In genomic region chr11:120697741-120698140, GRCm38 (mm10) we compare ENCODE assay signal across 9 mouse cellular contexts. TPM values are rescaled to one million over a fixed set of nuclear protein-coding genes. Genes with fewer than 3 reads are reported as not detected.
DNase-seq lines count a peak whose midpoint lies in the region; ATAC-seq lines count a peak whose summit lies in the region.
"Had no signal": no experiment of that assay in that cellular context is flagged by ENCODE, and none has a peak within 500 bp of the region (broad histone marks: within the 10 kb centered on the region; RNA-seq: fewer than 3 reads in every experiment).

No protein-coding gene starts in this region.

- DNase-seq in adrenal gland, adult (ENCODE audit: inconsistent age in 2 of 2, low spot score in 1 of 2): peak; percentile 89 to 93
- DNase-seq in adrenal gland, postnatal 4 days (ENCODE audit: low spot score in 2 of 2): no peak
- peak; percentile 28 to 58 for DNase-seq in urinary bladder, postnatal 36 days (ENCODE audit: low spot score in 2 of 2)
- no peak for DNase-seq in urinary bladder, postnatal 4 days (ENCODE audit: low spot score in 2 of 2)
- peak; percentile 40 to 54 for DNase-seq in heart, postnatal 36 days
- DNase-seq in left cerebral cortex, adult 11 months (ENCODE audit: low spot score): no peak
- DNase-seq in left cerebral cortex, postnatal 25 days (ENCODE audit: low spot score in 2 of 2): no peak

- no peak for ATAC-seq in midbrain, embryonic 13.5 days

- 68% methylated on average over 10 of the region's 10 CpGs for WGBS in midbrain, embryonic 13.5 days

- no peaks in the 10 kb centered on the region for H3K9me3 ChIP-seq in midbrain, embryonic 13.5 days

- peaks cover 20% of the 10 kb centered on the region for H3K4me1 ChIP-seq in midbrain, embryonic 13.5 days (replicated peaks)

- H3K4me3 ChIP-seq in midbrain, embryonic 13.5 days (replicated peaks): no peak overlapping the region

- no peak overlapping the region for H3K4me2 ChIP-seq in midbrain, embryonic 13.5 days (replicated peaks)

- peaks cover 75% of the 10 kb centered on the region for H3K36me3 ChIP-seq in midbrain, embryonic 13.5 days

- H3K9ac ChIP-seq in midbrain, embryonic 13.5 days (replicated peaks): no peak overlapping the region

- intact Hi-C loops in heart, postnatal 36 days (cut with DNase I): no loop called here
- intact Hi-C loops in left cerebral cortex, postnatal 25 days (cut with DNase I): no loop called here

- no peaks in the 10 kb centered on the region for H3K27me3 ChIP-seq in midbrain, embryonic 13.5 days

- H3K27ac ChIP-seq in midbrain, embryonic 13.5 days: no peak overlapping the region
- H3K27ac ChIP-seq: macrophage had no signal

RNA-seq across cellular contexts. Expression of gene Cenpx, which starts 15.8 kb away (rescaled TPM):
- total RNA-seq in adrenal gland, postnatal 4 days (2021): 10 to 100 TPM; 49.5 to 52.5 TPM
- 10 to 100 TPM; 33.1 to 38.3 TPM for total RNA-seq in heart, postnatal 36 days (2021)
- polyA plus RNA-seq in midbrain, embryonic 13.5 days (2015; fragmentation: Nextera tagmentation; extraction: Ambion mirVana): 99.9 and 112 TPM in 2 replicates
- 10 to 100 TPM; 18.0 to 22.7 TPM for total RNA-seq in left cerebral cortex, postnatal 25 days (2021)

RNA-seq across cellular contexts. Expression of gene Lrrc45, which starts 16.0 kb away (rescaled TPM):
- 10 to 100 TPM; 44.2 to 44.8 TPM for total RNA-seq in adrenal gland, postnatal 4 days (2021)
- 1 to 10 TPM; 5.3 to 7.0 TPM for total RNA-seq in heart, postnatal 36 days (2021)
- 60.6 and 71.8 TPM in 2 replicates for polyA plus RNA-seq in midbrain, embryonic 13.5 days (2015; fragmentation: Nextera tagmentation; extraction: Ambion mirVana)
- 10 to 100 TPM; 50.4 to 60.0 TPM for total RNA-seq in left cerebral cortex, postnatal 25 days (2021)

RNA-seq across cellular contexts. Expression of gene Rac3, which starts 23.5 kb away (rescaled TPM):
- total RNA-seq in adrenal gland, postnatal 4 days (2021): 10 to 100 TPM; 12.7 to 17.4 TPM
- total RNA-seq in heart, postnatal 36 days (2021): 1 to 10 TPM in 1 of 2 experiments, under 1 TPM in 1; 0.36 to 1.6 TPM
- polyA plus RNA-seq in midbrain, embryonic 13.5 days (2015; fragmentation: Nextera tagmentation; extraction: Ambion mirVana): 206 and 218 TPM in 2 replicates
- 10 to 100 TPM; 39.4 to 41.0 TPM for total RNA-seq in left cerebral cortex, postnatal 25 days (2021)

RNA-seq across cellular contexts. Expression of gene Aspscr1, which starts 25.0 kb away (rescaled TPM):
- total RNA-seq in adrenal gland, postnatal 4 days (2021): 100 to 1,000 TPM; 108 to 110 TPM
- 10 to 100 TPM; 42.2 to 43.0 TPM for total RNA-seq in heart, postnatal 36 days (2021)
- polyA plus RNA-seq in midbrain, embryonic 13.5 days (2015; fragmentation: Nextera tagmentation; extraction: Ambion mirVana): 149 and 154 TPM in 2 replicates
- total RNA-seq in left cerebral cortex, postnatal 25 days (2021): 10 to 100 TPM; 51.2 to 53.1 TPM

RNA-seq across cellular contexts. Expression of gene Dcxr, which starts 29.3 kb away (rescaled TPM):
- 10 to 100 TPM; 40.9 to 43.3 TPM for total RNA-seq in adrenal gland, postnatal 4 days (2021)
- 10 to 100 TPM in 1 of 2 experiments, 1 to 10 TPM in 1; 9.2 to 12.0 TPM for total RNA-seq in heart, postnatal 36 days (2021)
- 6.5 and 7.3 TPM in 2 replicates for polyA plus RNA-seq in midbrain, embryonic 13.5 days (2015; fragmentation: Nextera tagmentation; extraction: Ambion mirVana)
- 1 to 10 TPM; 6.1 to 7.4 TPM for total RNA-seq in left cerebral cortex, postnatal 25 days (2021)

Comparison
In these comparisons a context has a peak if more than half of its experiments do, and no peak if none do; other contexts are left out.
1. DNase-seq: peak in adrenal gland, adult (2 of 2), urinary bladder, postnatal 36 days (2 of 2) and heart, postnatal 36 days (2 of 2); none in adrenal gland, postnatal 4 days (0 of 2), urinary bladder, postnatal 4 days (0 of 2), left cerebral cortex, adult 11 months (single experiment) and left cerebral cortex, postnatal 25 days (0 of 2).
2. RNA of gene Lrrc45, which starts 16.0 kb away (total RNA-seq): 50.4 to 60.0 TPM in left cerebral cortex, postnatal 25 days and 44.2 to 44.8 TPM in adrenal gland, postnatal 4 days; 5.3 to 7.0 TPM in heart, postnatal 36 days; every median in the first group is over 4 times any median in the second.
3. RNA of gene Rac3, which starts 23.5 kb away (total RNA-seq): 39.4 to 41.0 TPM in left cerebral cortex, postnatal 25 days and 12.7 to 17.4 TPM in adrenal gland, postnatal 4 days; 0.36 to 1.6 TPM in heart, postnatal 36 days; every median in the first group is over 4 times any median in the second.